Mouse (Mus musculus): ENCODE results near the gene Jun.
A peak's percentile ranks its signal among the peaks of the same experiment; 100 is the strongest.

The Jun gene

DNA sequence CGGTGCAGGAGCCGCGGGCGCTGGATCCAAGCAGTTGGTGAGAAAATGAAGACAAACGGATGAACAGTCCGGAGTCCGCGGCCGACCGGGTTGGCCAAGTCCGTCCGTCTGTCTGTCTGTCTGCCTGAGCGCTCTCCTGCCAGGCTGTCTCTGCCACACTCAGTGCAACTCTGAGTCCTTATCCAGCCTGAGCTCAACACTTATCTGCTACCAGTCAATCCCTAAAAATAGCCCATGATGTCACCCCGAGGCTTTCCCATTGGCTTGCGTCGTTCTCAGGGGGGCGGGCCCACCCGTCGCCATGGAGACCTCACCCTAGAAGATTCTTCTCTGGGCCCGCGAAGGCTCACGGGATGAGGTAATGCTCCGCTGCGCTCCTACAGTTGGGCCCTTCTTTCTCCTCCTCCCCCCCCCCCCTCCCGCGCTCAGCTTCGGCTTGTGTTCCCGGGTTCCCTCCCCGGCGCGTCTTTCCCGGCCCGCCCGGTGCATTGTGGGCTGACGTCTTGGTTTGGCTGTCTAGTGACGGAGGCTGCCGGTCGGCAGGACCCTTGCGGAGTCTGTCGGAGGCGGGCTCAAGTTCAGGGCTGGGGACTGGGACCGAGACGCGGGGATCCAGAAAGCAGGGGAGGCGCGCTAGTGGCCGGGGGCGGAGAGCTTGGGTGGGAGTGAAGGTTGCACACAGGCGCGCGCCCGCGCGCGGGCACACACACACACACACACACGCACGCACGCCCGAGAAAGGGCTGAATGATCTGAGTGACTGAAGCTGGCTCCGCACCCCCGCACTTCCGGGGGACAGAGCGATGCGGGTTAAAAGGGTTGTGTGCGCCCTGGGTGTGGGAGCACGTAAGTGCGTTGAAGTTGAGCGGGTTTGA, at the start of gene Jun:
Gene Jun, minus strand, starts transcription at position 198 of the 875 bp plus-strand sequence.
- peak; percentile 99 for DNase-seq (ENCODE audit: low read depth, low spot score)

DNA sequence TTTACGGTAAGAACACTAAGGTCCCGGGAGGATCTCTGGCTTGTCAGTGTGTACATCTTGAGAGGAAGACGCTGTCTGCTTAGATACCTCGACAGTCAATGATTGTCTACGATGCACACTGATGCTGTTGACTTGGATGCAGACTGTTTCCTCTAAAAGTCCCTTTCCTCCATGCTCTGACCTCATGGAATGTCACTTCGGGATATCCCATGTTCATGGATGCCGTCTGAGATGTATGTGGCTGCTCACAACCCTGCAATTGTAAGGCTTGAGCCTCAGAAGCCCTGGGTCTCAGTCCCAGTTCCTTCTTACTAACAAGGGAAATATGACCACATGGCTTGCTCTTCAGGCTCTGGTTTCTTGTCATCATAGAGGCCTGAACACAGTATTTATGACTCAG, 49.7 kb upstream of the Jun start:
- no peak for DNase-seq (ENCODE audit: low read depth, low spot score)

DNA sequence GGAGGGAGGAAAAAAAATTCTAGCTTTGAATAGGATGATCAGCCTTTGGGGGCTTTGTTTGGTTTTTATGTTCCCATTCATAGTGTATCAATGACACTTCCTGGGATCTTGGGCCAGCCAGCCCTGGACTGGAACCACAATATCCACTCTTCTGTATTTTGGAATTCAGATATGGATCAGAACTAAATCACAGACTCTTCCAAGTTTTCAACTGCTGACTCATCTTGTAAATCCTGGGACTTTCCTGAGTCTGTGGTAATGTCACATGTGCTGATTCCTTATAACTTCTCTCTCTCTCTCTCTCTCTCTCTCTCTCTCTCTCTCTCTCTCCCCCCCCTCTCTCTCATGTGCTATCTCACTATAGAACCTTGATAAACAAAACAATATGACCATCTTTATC, 48.7 kb upstream of the Jun start:
- DNase-seq (ENCODE audit: low read depth, low spot score): no peak

DNA sequence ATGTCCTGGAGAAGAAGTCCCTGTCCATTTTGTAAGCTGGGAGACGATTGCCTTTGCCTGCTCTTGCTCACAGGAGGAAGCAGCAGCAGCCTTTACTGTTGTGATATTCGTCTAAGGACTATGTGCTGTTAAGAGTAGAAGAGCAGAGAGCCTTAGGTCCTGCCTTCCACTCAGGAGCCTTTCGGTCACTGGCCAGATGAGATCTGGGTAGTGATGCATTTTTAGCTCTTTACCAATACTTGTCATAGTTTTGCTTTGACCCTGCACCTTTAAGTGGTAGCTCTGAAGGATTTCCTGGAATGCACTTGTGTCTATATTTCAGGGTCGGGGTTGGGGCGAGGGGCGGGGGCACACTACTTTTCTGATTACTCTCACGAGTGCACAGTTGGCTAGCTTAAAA, 47.4 kb upstream of the Jun start:
- DNase-seq (ENCODE audit: low read depth, low spot score): no peak

DNA sequence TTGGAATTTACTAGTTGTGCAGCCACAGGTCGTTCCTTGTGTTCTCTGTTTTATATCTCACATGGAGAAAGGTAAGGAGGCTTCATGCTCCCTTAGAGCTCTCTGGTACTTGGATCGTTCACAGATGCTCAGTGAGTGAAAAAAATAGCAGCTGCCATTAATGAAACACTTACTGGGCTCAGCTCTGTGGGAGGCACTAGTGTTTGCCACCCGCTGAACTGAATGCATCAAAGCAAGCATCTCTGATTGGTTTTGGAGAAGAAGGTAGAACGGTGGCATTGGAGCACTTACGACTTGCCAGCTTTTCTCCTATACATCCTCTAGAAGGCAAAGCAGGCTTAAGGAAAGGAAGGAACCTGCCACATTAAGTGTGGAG, 46.7 kb upstream of the Jun start:
- DNase-seq (ENCODE audit: low read depth, low spot score): no peak

DNA sequence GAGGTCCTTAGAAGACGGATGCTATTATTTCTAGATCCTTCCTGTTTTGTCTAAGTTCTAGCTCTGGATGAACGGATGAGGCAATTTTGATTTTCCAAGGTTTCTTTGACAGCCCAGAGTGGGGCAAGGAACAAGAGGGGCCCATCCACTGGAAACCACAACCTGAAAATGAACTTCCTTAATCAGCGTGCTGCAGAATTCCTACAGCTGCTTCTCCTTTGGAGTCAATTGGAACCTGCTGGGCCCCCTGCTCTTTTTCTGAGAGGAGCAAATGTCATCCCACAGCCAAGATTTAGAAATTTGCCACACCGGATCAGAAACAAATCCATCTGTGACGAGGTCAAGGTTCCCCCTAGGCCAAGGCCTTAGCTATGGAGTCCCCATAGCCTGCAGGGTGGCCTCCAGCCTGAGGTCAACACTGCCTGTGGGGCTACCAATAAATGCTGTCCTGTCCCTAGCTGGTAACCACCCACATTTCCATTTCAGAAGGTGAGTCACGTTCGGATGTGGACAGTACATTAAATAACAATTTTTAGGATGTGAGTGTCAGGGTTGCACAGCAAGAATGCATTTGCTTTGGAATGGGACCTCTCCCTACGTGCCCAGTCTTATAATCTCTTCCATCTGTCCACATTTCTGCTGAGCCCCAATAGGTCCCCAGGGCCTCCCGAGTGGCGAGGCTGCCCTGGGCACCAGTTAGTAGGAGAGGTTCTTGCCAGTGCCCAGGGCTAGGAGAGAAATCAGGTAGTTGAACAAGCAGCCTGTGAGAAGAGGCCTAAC, 46.1 kb upstream of the Jun start:
- no peak for DNase-seq (ENCODE audit: low read depth, low spot score)

DNA sequence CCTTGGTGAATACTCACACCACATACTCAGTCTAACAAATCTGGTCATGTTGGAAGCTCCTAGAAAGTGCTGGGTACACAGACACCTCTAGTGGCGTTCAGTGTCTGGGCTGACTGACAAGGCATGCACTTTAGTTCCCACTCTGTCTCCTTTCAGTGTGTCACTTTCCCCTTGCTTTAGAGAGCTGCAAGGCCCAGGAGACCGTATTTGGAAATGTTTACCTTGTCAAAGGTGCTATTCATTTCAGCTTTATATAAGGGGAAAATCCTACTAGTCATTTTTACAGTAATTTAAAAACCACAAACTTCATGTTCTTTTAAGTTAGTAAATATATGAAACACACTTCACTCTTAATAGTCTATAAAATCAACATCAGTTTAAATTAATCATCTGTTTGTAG, 44.7 kb upstream of the Jun start:
- DNase-seq (ENCODE audit: low read depth, low spot score): no peak

DNA sequence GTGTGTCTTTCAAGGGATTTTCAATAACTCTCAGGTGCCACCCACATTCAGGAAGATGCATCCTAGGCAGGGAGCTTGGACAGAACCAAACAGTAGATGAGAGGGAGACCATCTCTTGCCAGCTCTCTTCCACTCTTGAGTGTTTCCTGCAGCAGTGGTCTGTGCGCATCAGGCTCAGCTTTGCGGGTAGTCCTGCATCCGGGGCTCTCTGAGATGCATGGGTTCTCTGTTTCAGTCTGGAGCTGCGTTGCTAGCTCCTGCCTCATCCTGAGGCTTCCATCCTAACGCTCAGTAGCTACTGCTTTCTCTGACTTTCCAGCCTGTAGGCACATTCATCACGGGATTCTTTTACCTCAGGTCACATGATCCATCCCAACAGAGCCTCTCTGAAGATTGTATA, 43.9 kb upstream of the Jun start:
- no peak for DNase-seq (ENCODE audit: low read depth, low spot score)

DNA sequence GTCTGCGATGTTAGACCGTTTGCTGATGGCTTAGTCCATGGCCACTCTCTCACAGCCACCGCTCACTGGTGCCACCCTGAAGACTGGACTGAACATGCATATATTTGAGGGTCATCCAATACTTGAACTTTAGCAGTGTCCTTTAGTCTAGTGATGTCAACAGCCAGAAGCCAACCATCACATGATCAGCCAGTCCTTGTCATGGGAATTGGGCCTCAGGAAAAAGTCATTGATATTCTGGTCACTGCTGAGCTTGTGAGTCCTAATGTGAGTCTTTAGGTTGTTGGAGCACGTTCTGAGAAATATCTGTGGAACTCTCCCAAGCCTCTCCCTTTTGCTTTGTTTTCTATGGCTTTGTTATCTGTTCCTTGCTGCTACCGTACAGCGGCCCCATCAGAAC, 43.3 kb upstream of the Jun start:
- DNase-seq (ENCODE audit: low read depth, low spot score): no peak

DNA sequence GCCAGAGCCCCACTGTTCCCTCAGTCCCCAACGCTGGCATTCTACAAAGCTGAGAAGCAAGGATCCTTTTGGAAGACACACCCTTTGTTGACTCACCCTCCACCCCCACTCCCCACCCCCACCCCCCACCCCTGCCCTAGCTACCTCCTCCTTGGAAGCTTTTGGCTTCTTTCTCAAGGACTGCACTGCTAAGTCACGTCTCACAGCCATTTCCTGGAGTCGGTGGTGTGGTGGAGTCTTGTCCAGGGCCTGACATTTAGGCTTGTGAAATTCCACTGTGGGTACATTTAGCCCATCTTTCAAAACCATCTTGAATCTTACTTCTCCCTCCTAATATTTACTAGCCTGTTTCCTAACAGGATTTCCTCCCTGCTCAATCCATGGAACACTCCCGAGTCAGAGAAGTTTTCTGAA, 42.7 kb upstream of the Jun start:
- DNase-seq (ENCODE audit: low read depth, low spot score): no peak

DNA sequence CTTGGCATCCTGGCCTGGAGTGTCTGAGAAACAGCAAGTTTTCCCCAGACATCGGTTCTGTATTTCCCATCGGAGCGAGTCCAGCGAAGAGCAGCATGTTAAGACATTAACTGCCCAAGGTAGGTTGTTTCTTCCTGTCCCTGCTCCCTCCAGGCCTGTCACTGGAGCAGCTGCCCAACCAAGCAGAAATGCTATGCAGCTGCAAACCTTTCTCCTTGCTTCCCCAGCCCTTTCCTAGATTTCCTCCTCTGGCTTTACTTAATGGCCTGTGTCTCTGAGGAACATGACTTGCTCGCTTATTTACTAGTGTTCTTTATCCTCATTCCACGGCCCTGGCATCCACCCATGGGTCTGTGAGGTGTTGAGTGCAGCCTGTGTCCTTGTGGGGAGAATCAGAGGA, 41.6 kb upstream of the Jun start:
- no peak for DNase-seq (ENCODE audit: low read depth, low spot score)

DNA sequence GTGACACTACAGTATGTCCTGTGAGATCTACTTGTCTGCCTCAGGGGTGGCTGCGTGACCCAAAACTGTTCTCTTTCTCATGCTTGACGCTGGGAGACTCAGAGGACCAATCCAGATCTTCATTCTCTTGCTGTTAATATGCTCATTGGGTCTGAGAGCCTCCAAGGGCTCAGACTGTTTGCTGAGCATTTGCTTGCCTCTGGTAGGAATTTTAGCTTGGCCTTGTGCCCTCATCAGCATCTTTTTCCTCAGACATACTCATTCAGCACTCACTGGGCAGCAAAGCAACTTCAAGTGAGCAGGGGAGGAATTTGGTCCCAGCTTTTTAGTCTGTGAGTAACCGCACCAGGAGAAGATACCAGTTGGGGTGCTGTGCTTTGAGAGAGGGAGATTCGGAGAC, 40.5 kb upstream of the Jun start:
- DNase-seq (ENCODE audit: low read depth, low spot score): no peak

DNA sequence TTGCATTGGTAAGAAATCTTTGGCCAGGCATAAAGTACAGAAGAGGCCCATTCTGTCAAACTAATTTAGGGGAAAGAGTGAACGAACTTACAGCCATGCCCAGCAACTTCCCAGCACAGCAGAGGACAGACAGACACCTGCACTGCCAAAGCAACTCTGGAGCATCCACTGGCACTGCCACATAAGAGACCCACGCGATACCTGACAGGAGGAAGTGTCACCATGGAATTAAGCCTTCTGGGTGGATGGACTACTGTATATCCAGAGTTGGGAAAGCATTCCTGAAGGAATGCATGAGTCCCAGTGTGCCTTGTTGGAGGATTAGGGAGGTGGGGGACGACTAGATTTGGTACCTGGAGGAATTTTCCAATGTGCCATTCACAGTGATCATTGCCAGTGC, 39.5 kb upstream of the Jun start:
- no peak for DNase-seq (ENCODE audit: low read depth, low spot score)

DNA sequence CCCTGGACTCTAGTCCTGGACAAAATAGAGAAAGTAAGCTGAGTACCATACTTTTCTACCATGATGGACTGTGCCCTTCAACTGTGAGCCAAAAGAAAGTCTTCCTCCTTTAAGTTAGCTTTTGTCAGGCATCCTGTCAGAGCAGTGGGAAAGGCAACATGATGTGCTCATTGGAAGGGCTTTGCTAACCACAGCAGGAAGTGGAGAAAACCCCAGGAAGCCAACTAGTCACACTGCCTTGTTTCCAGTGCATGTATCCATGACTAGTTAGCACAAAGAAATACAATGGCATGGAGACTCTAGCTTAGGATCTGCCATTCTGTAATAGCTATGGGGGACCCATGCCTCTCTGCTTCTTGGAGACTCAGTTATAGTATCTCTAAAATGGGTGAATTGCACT, 37.9 kb upstream of the Jun start:
- no peak for DNase-seq (ENCODE audit: low read depth, low spot score)

DNA sequence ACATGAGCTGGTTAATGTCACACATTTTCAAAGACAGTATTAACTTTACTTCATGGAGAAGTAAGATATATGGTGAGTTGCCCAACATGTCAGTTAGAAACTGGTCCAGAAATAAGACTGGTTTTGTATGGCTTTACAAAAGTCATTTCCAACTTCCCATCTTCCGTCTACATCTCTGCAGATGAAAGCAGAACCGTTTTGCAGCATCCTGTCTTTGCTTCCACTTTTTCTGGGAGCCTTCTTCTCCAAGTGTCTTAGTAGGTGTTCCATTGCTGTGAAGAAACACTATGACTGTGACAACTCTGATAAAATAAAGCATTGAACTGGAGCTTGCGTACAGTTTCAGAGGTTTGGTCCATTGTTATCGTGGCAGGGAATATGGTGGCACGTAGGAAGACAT, 37.0 kb upstream of the Jun start:
- no peak for DNase-seq (ENCODE audit: low read depth, low spot score)

DNA sequence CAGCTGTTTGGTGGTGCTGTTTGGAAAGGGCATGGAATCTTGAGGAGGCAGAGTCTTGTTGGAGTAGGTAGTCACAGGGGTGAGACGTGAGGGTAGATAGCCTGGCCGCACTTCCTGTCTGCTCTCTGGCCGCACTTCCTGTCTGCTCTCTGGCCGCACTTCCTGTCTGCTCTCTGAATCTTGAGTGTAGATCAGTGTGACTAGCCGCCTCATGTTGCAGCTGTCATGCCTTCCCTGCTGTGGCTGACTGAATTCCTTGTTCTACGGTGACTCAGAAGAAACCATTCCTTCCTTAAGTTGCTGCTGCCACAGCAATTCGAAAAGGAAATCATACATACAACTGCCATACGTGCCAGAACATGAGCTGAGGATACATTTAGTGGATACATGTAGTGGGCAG, 31.9 kb upstream of the Jun start:
- no peak for DNase-seq (ENCODE audit: low read depth, low spot score)

DNA sequence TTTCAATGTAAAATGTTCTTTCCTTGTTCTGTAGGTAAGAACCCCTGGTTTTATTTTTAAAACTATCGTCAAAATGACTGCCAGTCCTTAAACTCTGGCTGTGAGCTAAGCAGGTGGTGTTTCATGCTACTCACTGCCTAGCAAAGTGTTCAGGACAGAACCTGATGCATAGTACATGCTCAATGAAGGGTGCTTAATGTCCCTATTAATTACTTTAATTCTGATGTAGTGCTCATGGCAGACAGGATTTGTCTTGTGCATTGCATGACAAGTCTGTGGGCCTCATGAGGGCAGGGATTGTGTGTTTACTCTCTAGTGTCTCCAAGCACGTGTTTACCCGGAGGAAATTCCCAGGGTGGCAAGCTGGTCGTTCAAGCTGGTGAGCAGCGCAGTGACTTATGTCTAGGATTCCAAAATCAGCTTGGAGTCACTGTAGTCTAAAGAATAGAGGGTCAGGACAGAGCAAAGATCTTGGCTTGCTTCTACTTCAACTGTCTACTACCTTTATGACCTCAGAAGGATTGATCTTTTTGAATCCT, 31.2 kb upstream of the Jun start:
- no peak for DNase-seq (ENCODE audit: low read depth, low spot score)

DNA sequence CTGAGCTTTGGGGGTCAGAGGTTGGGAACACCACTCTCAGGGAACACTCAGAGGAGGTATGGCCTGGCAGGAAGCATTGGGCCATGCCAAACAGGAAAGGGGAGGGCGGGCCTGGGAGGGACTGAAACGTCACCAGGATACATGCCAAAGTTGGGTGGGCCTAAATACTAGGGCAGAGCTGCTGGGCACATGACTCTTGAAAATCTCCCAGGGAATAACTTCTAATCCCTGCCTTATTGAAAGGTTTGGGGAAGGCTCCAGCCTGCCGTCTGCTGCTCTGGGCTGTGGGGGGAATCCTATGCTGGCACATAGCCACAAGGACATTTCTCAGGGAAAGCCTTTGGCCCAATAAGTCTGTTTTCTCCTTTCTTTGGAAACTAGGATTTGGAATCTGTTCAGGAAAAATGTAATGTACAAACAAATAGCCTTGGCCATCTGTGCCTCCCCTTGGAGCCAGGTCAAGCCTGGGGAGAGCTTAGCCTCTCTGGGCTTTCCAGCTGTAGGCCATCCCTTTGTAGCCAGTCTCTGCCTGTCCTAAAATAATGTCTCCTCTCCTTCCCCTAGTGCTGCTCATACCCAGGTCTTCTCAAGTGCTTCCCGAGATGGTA, 30.6 kb upstream of the Jun start:
- no peak for DNase-seq (ENCODE audit: low read depth, low spot score)

DNA sequence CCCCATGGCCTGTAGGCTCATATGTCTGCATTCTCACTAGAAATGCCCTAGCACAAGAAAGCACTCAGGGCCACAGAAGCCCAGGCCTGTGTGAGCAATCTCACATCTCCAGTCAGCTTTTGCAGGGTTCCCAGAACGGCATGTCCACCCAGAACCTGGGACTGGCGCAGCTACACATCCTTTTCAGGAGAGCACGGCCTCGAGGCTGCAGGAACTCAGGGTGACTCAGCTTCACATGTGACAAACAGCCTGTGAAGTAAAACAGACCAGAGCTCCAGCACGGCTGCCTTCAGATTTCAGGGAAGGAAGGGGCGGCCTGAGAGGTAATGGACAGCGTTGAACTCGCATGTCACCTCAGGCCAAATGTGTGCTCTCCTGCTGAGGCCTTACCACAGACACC, 29.6 kb upstream of the Jun start:
- no peak for DNase-seq (ENCODE audit: low read depth, low spot score)

DNA sequence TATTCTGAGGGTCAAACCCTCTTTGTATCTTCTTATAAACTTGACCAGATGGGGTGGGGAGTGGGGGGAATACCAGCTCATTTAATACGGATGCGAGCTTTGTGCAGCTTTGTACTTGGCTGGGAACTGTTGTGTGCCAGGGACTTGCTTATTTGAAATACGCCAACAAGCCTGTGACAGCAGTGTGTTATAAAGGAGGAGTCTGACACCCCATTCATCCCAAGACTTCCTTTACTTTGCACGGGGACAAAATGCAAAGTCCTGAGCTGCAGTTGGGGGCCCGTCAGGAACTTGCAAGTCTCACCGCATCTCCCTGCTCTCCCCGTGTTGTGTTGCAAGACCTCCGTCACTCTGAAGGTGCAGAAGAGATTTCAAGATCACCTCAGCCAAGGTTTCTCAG, 26.6 kb upstream of the Jun start:
- DNase-seq (ENCODE audit: low read depth, low spot score): no peak

DNA sequence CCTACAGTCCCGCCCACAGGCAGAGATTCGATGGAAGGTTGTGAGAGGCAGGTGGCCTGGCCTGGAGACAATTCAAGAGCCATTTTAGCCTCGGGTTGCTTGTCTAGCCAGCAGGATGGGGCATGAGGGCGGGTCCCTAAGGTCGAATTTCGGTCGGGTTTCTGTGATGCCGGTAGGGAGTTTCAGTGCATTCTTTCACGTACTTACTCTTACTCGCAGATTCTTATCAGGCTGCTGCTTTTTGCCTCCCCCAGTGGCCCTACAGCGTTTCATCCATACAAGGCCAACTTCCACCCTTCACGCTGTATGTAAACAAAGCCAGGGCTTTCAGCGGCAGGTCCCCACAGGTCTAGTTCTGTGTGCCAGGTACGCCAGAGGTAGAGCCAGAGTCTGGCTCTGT, 24.3 kb upstream of the Jun start:
- DNase-seq (ENCODE audit: low read depth, low spot score): no peak

DNA sequence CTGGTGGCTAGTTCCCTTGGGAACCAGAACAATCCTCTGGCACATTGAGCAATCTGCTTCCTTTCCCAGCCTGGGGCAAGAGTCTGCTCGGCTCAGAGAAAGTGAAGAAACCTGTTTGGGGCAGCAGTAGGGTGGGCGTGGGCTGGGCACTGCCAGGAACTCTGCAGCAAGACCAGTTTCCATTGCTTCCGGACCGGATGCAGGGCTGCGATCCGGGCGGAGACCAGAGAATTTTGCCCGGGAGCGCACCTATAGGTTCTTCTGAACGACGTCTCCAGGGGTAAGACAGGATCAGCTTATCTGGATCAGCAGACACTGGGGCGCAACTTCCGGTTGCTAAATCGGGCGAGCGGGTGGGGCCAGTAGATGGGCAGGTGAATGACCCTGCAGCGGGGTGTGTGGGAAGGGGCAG, 23.6 kb upstream of the Jun start:
- DNase-seq (ENCODE audit: low read depth, low spot score): no peak

DNA sequence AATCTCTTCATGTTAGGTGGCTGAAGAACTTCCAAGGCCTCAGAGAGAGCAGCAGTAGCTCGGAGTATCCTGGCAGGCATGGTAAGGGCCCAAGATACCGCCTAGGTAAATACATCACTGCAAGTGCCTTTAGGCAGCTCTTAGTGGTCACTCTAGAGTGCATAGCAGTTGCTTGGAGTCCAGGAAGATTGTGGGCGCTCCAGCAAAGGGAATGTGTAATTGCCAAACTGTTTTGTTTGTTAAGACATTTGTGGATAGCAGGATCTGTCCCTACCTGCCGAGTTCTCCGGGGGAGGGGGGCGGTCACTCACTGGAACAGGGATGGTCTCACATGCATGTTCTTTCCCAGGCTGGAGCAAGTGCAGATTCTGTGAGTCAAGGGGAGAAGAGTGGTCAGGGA, 22.3 kb upstream of the Jun start:
- no peak for DNase-seq (ENCODE audit: low read depth, low spot score)

Measured in telencephalon, adult 2 months (tissue).